Mouse (Mus musculus) ES-Bruce4 (cell line): ENCODE data around the gene Ankrd34a. TPM values are rescaled to one million over a fixed set of nuclear protein-coding genes. Genes with fewer than 3 reads are reported as not detected.

Source experiments
- H3K27ac ChIP-seq: 2 replicates; pipeline ENCODE4 v1.5.1; 2012; ENCODE audit warnings: low read length, inconsistent platforms; ENCODE audit not compliant: insufficient read depth
- H3K27me3 ChIP-seq: 2 replicates; pipeline ENCODE4 v1.6.1; 2012; ENCODE audit warnings: mild to moderate bottlenecking, low read length, inconsistent platforms; ENCODE audit not compliant: control insufficient read depth, poor library complexity, insufficient read depth, severe bottlenecking
- H3K36me3 ChIP-seq: 2 replicates; pipeline ENCODE4 v1.6.1; 2012; ENCODE audit warnings: inconsistent platforms, mild to moderate bottlenecking, low read length, moderate library complexity; ENCODE audit not compliant: control insufficient read depth, poor library complexity, insufficient read depth, severe bottlenecking
- H3K4me1 ChIP-seq: one replicate; pipeline ENCODE4 v1.8.1; 2011; ENCODE audit warnings: low read length; ENCODE audit not compliant: control insufficient read depth, insufficient read depth
- H3K4me3 ChIP-seq: 2 replicates; pipeline ENCODE4 v1.5.1; 2011; ENCODE audit warnings: low read depth, mild to moderate bottlenecking, low read length
- H3K9ac ChIP-seq: 2 replicates; pipeline ENCODE4 v1.6.1; 2012; ENCODE audit warnings: low read depth, mild to moderate bottlenecking, inconsistent platforms; ENCODE audit not compliant: poor library complexity, severe bottlenecking
- H3K9me3 ChIP-seq: replicated peaks from 2 replicates; pipeline ENCODE4 v1.6.1; 2012; ENCODE audit warnings: mild to moderate bottlenecking, low read length, inconsistent platforms; ENCODE audit not compliant: control insufficient read depth, poor library complexity, insufficient read depth, severe bottlenecking
- CTCF ChIP-seq: IDR thresholded peaks from one replicate; pipeline ENCODE4 v1.8.1; 2011; ENCODE audit warnings: low read depth, low read length
- EP300 ChIP-seq: IDR thresholded peaks from 2 replicates; pipeline ENCODE4 v1.6.1; 2011; ENCODE audit warnings: low read depth, low read length; ENCODE audit not compliant: insufficient read depth
- POLR2A ChIP-seq: IDR thresholded peaks from one replicate; pipeline ENCODE4 v1.8.1; 2011; ENCODE audit warnings: low read length; ENCODE audit not compliant: insufficient read depth
- polyA plus RNA-seq: library from polyadenylated mRNA; stranded (reverse); fragments of >200 nt; gene quantifications from 2 replicates; pipeline ENCODE4 v1.2.4, GENCODE M21; 2011; ENCODE audit warnings: low read depth; ENCODE audit not compliant: missing spikeins, insufficient read depth, insufficient read length

Gene Ankrd34a
- polyA plus RNA-seq, 1 experiment: 0.31 TPM

- H3K27me3 ChIP-seq: no peaks in the 10 kb centered on the region
- no peaks in the 10 kb centered on the region for H3K36me3 ChIP-seq
- TF ChIP-seq POLR2A: peak; percentile 36
- TF ChIP-seq EP300: peak; percentile 58; the same call in 1 of the 2 replicates
- TF ChIP-seq CTCF: peak; percentile 29
- peak within 1 kb of the TSS; percentile 56 for H3K9ac ChIP-seq
- no peaks in the 10 kb centered on the region for H3K9me3 ChIP-seq
- H3K4me3 ChIP-seq: peak within 1 kb of the TSS; percentile 97
- peaks cover 2% of the 10 kb centered on the region for H3K4me1 ChIP-seq
- peak within 1 kb of the TSS; percentile 35 for H3K27ac ChIP-seq
Measured at GRCm38 (mm10) chr3:96593790-96594560, 2.5 kb upstream of the Ankrd34a start, which contains the start of gene Polr3gl. Polr3gl (minus strand) TSS chr3:96594181.

- no peak overlapping the region for H3K4me3 ChIP-seq
Measured at GRCm38 (mm10) chr3:96594851-96595250, 1.6 kb upstream of the Ankrd34a start.

GRCm38 (mm10) chr3:96595661-96596060 is 775 bp upstream of the Ankrd34a start:
- Histone ChIP-seq H3K9ac (no peak overlapping the region), H3K27ac (no peak overlapping the region), H3K9me3 (no peaks in the 10 kb centered on the region), H3K36me3 (no peaks in the 10 kb centered on the region), H3K4me3 (no peak overlapping the region), H3K4me1 (peaks cover 1% of the 10 kb centered on the region), H3K27me3 (no peaks in the 10 kb centered on the region)
- TF ChIP-seq CTCF: no peak
- TF ChIP-seq EP300: no peak
- no peak for TF ChIP-seq POLR2A

More at GRCm38 (mm10) chr3:96594851-96595250, 1.6 kb upstream of the Ankrd34a start:
- no peak overlapping the region for H3K9ac ChIP-seq
- peaks cover 2% of the 10 kb centered on the region for H3K4me1 ChIP-seq
- no peaks in the 10 kb centered on the region for H3K9me3 ChIP-seq
- no peaks in the 10 kb centered on the region for H3K36me3 ChIP-seq
- H3K27ac ChIP-seq: no peak overlapping the region
- H3K27me3 ChIP-seq: no peaks in the 10 kb centered on the region
- TF ChIP-seq EP300 (no peak), POLR2A (no peak), CTCF (no peak)

GRCm38 (mm10) chr3:96596855-96597254 is 419 bp downstream of the Ankrd34a start:
- no peaks in the 10 kb centered on the region for H3K36me3 ChIP-seq
- no peaks in the 10 kb centered on the region for H3K27me3 ChIP-seq
- H3K4me1 ChIP-seq: no peaks in the 10 kb centered on the region
- H3K9me3 ChIP-seq: no peaks in the 10 kb centered on the region
- TF ChIP-seq CTCF (no peak), POLR2A (no peak), EP300 (no peak)
- H3K4me3 ChIP-seq: peak overlapping the region; percentile 56
- H3K27ac ChIP-seq: no peak overlapping the region
- peak overlapping the region; percentile 19 for H3K9ac ChIP-seq

GRCm38 (mm10) chr3:96597435-96597891 is 1.0 kb downstream of the Ankrd34a start:
- Histone ChIP-seq H3K4me3 (peak overlapping the region; percentile 56), H3K27me3 (no peaks in the 10 kb centered on the region), H3K36me3 (no peaks in the 10 kb centered on the region), H3K9ac (peak overlapping the region; percentile 19), H3K4me1 (no peaks in the 10 kb centered on the region), H3K9me3 (no peaks in the 10 kb centered on the region), H3K27ac (no peak overlapping the region)
- TF ChIP-seq POLR2A: no peak
- no peak for TF ChIP-seq CTCF
- TF ChIP-seq EP300: no peak
